Comparison of ENCODE assay signal across 13 mouse cellular contexts in the genomic region with DNA sequence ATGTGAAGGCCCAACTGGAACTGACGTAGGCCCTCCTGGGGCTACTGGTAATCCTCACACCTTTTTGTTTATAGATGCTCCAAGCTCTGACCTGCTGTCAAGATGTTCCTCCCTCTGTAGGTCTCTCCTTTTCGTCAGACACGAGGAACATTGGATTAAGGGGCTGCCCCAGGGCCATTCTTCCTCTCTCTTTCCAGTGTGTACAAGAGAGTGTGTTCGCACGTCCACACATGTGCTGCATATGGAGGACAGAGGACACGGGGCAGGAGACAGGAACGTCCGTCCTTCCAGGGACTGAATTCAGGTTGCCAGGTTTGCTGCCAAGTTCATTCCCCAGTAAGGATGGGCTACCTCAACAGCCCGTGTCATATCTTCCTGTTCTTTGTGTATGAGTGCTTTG. TPM values are rescaled to one million over a fixed set of nuclear protein-coding genes. Genes with fewer than 3 reads are reported as not detected.
DNase-seq lines count a peak whose midpoint lies in the region; ATAC-seq lines count a peak whose summit lies in the region.
"Had no signal": no experiment of that assay in that cellular context is flagged by ENCODE, and none has a peak within 500 bp of the region (broad histone marks: within the 10 kb centered on the region; RNA-seq: fewer than 3 reads in every experiment).

No protein-coding gene starts in this region.

- no peak overlapping the region; the same call in 1 of the 2 replicates for H3K9ac ChIP-seq in hindbrain, embryonic 13.5 days
- no peak overlapping the region for H3K9ac ChIP-seq in hindbrain, embryonic 14.5 days
- 0 out of 2 replicates have a peak overlapping the region, but pooled peaks have one; percentile 17 for H3K9ac ChIP-seq in neural tube, embryonic 13.5 days
- no peak overlapping the region for H3K9ac ChIP-seq in neural tube, embryonic 15.5 days (replicated peaks)
- H3K9ac ChIP-seq: embryonic facial prominence, embryonic 15.5 days; forebrain, embryonic 12.5 days; forebrain, postnatal 0 days; hindbrain, embryonic 15.5 days; liver, embryonic 14.5 days; midbrain, embryonic 13.5 days had no signal

- no peak overlapping the region for H3K27ac ChIP-seq in hindbrain, embryonic 13.5 days
- no peak overlapping the region for H3K27ac ChIP-seq in hindbrain, embryonic 14.5 days
- no peak overlapping the region for H3K27ac ChIP-seq in neural tube, embryonic 13.5 days (replicated peaks)
- H3K27ac ChIP-seq in neural tube, embryonic 15.5 days (replicated peaks) = no peak overlapping the region
- H3K27ac ChIP-seq: embryonic facial prominence, embryonic 15.5 days; hindbrain, embryonic 15.5 days; liver, embryonic 14.5 days; midbrain, embryonic 13.5 days had no signal

- H3K27me3 ChIP-seq in hindbrain, embryonic 13.5 days = 0 out of 2 replicates have a peak, but pooled peaks cover 4% of the 10 kb centered on the region
- no peaks in the 10 kb centered on the region; the same call in 1 of the 2 replicates for H3K27me3 ChIP-seq in hindbrain, embryonic 14.5 days (ENCODE audit: control insufficient read depth, insufficient read depth, low read length)
- H3K27me3 ChIP-seq in neural tube, embryonic 13.5 days = 0 out of 2 replicates have a peak, but pooled peaks cover 4% of the 10 kb centered on the region
- peaks cover 4% of the 10 kb centered on the region; the same call in 1 of the 2 replicates for H3K27me3 ChIP-seq in neural tube, embryonic 15.5 days (replicated peaks)
- H3K27me3 ChIP-seq: embryonic facial prominence, embryonic 15.5 days; hindbrain, embryonic 15.5 days had no signal

- DNase-seq in hindbrain, embryonic 14.5 days (ENCODE audit: low spot score) = no peak
- DNase-seq in cerebellum, adult 9-11 months = peak; percentile 65
- DNase-seq in kidney, adult 8-10 months = no peak

- 77% methylated on average over 9 of the region's 9 CpGs for WGBS in hindbrain, embryonic 13.5 days
- 81% methylated on average over 9 of the region's 9 CpGs for WGBS in hindbrain, embryonic 14.5 days
- WGBS in neural tube, embryonic 13.5 days = 82% methylated on average over 9 of the region's 9 CpGs
- WGBS in neural tube, embryonic 15.5 days = 85% methylated on average over 9 of the region's 9 CpGs

- no peaks in the 10 kb centered on the region for H3K36me3 ChIP-seq in hindbrain, embryonic 13.5 days
- H3K36me3 ChIP-seq in hindbrain, embryonic 14.5 days (replicated peaks; ENCODE audit: control insufficient read depth, insufficient read depth) = no peaks in the 10 kb centered on the region
- no peaks in the 10 kb centered on the region for H3K36me3 ChIP-seq in neural tube, embryonic 13.5 days
- no peaks in the 10 kb centered on the region for H3K36me3 ChIP-seq in neural tube, embryonic 15.5 days
- H3K36me3 ChIP-seq: embryonic facial prominence, embryonic 10.5 days; embryonic facial prominence, embryonic 15.5 days; forebrain, embryonic 12.5 days; hindbrain, embryonic 15.5 days; midbrain, embryonic 13.5 days had no signal

- H3K4me2 ChIP-seq in hindbrain, embryonic 13.5 days = no peak overlapping the region
- no peak overlapping the region for H3K4me2 ChIP-seq in hindbrain, embryonic 14.5 days (replicated peaks)
- H3K4me2 ChIP-seq in neural tube, embryonic 13.5 days = no peak overlapping the region
- H3K4me2 ChIP-seq in neural tube, embryonic 15.5 days = no peak overlapping the region
- H3K4me2 ChIP-seq: embryonic facial prominence, embryonic 15.5 days; forebrain, embryonic 12.5 days; hindbrain, embryonic 15.5 days; midbrain, embryonic 13.5 days had no signal

- 0 out of 2 replicates have a peak, but pooled peaks have one; percentile 10 for ATAC-seq in hindbrain, embryonic 13.5 days (ENCODE audit: low FRiP score)
- ATAC-seq in hindbrain, embryonic 14.5 days (ENCODE audit: low FRiP score) = no peak
- ATAC-seq in neural tube, embryonic 13.5 days (ENCODE audit: low read depth) = no peak
- no peak for ATAC-seq in neural tube, embryonic 15.5 days (ENCODE audit: low FRiP score)

- no peak overlapping the region for H3K4me3 ChIP-seq in hindbrain, embryonic 13.5 days
- no peak overlapping the region for H3K4me3 ChIP-seq in hindbrain, embryonic 14.5 days (replicated peaks; ENCODE audit: low read length)
- no peak overlapping the region for H3K4me3 ChIP-seq in neural tube, embryonic 13.5 days
- no peak overlapping the region for H3K4me3 ChIP-seq in neural tube, embryonic 15.5 days (replicated peaks)
- H3K4me3 ChIP-seq: embryonic facial prominence, embryonic 10.5 days; embryonic facial prominence, embryonic 15.5 days; forebrain, embryonic 12.5 days; hindbrain, embryonic 15.5 days; midbrain, embryonic 13.5 days had no signal

- H3K4me1 ChIP-seq in hindbrain, embryonic 13.5 days (replicated peaks) = peaks cover 24% of the 10 kb centered on the region
- H3K4me1 ChIP-seq in hindbrain, embryonic 14.5 days (replicated peaks; ENCODE audit: control insufficient read depth, insufficient read depth, low read length) = no peaks in the 10 kb centered on the region
- H3K4me1 ChIP-seq in neural tube, embryonic 13.5 days (replicated peaks) = peaks cover 20% of the 10 kb centered on the region
- H3K4me1 ChIP-seq in neural tube, embryonic 15.5 days = peaks cover 22% of the 10 kb centered on the region

- H3K9me3 ChIP-seq in hindbrain, embryonic 13.5 days = no peaks in the 10 kb centered on the region
- H3K9me3 ChIP-seq in hindbrain, embryonic 14.5 days (ENCODE audit: control insufficient read depth, low read length) = no peaks in the 10 kb centered on the region
- no peaks in the 10 kb centered on the region for H3K9me3 ChIP-seq in neural tube, embryonic 13.5 days
- H3K9me3 ChIP-seq in neural tube, embryonic 15.5 days (replicated peaks) = no peaks in the 10 kb centered on the region
- H3K9me3 ChIP-seq: embryonic facial prominence, embryonic 10.5 days; embryonic facial prominence, embryonic 15.5 days; forebrain, embryonic 12.5 days; hindbrain, embryonic 15.5 days; midbrain, embryonic 13.5 days had no signal

RNA-seq across cellular contexts. Expression of a gene that starts 16.3 kb away (rescaled TPM):
- 73.9 and 74.8 TPM in 2 replicates for polyA plus RNA-seq in hindbrain, embryonic 13.5 days (2015; fragmentation: Nextera tagmentation; extraction: Ambion mirVana)
- 79.1 and 82.7 TPM in 2 replicates for polyA plus RNA-seq in hindbrain, embryonic 14.5 days (2014; fragmentation: Nextera tagmentation; extraction: Ambion mirVana)
- 78.6 and 89.6 TPM in 2 replicates for polyA plus RNA-seq in neural tube, embryonic 13.5 days (2015; fragmentation: Nextera tagmentation; extraction: Ambion mirVana)
- 78.2 and 87.0 TPM in 2 replicates for polyA plus RNA-seq in neural tube, embryonic 15.5 days (2015; fragmentation: Nextera tagmentation; extraction: Ambion mirVana)
